Mouse (Mus musculus): ENCODE results near the gene Gabarapl1. TPM values are rescaled to one million over a fixed set of nuclear protein-coding genes. Genes with fewer than 3 reads are reported as not detected.

The Gabarapl1 gene
- polyA plus RNA-seq, 1 experiment from 2014 or later = 24.3 TPM

DNA sequence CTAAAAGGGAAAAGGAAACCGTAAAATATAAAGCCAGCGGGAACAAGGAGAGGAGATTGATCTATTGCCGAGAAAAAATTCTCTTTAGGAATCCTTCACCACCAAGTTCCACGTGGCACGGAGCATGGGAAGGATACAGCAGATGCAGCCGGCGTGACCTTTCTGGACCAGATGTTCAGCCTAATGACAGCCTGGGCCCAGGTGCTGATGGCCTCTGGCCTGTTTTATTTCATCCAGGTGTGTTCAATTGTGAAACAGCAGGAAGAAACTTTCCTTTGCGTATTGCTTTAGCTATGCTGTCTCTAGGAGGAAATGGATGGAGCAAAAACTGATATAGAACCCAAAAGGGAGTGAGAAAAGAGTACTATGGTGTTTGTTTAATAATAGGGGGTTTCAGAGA lies 20.1 kb upstream of the Gabarapl1 start:
- WGBS = 54% methylated on average over 8 of the region's 8 CpGs
- no peaks in the 10 kb centered on the region for H3K27me3 ChIP-seq (ENCODE audit: control insufficient read depth, insufficient read depth, low read length)

DNA sequence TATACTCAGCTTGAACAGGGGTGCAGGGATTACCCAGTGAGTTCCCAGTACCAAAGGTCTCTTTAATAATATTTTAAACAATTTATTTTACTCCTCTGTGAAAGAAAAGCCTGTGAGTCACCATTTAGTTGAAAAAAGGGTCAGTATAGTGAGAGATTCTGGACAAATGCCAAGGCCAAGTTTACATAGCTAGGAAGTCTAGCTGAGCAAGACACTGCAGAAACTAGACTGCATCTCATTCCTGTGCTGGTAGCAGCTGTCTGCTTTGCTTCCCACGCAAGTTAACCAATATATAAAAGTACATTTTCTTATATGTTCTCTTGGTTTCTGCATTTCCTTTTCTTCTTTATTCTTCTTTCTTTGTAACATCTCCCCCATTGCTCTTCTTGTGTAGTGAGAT lies 19.6 kb upstream of the Gabarapl1 start:
- Histone ChIP-seq H3K36me3 (ENCODE audit: control insufficient read depth, insufficient read depth, low read length) (no peaks in the 10 kb centered on the region), H3K27me3 (ENCODE audit: control insufficient read depth, insufficient read depth, low read length) (no peaks in the 10 kb centered on the region), H3K4me3 (ENCODE audit: low read depth, low read length) (no peak overlapping the region), H3K9me3 (ENCODE audit: control insufficient read depth, low read length) (no peaks in the 10 kb centered on the region), H3K27ac (ENCODE audit: low read depth, low read length) (no peak overlapping the region), H3K4me1 (ENCODE audit: control insufficient read depth, insufficient read depth, low read length) (no peaks in the 10 kb centered on the region), H3K4me2 (ENCODE audit: low read depth) (no peak overlapping the region), H3K9ac (ENCODE audit: low read length) (no peak overlapping the region)
- WGBS = 74% methylated on average over 1 of the region's 1 CpGs
- no peak for ATAC-seq (ENCODE audit: insufficient read depth, low FRiP score, low TSS enrichment)
- no peak for DNase-seq (ENCODE audit: low spot score)

More for the DNA sequence above, 20.1 kb upstream of the Gabarapl1 start:
- no peak overlapping the region for H3K4me3 ChIP-seq (ENCODE audit: low read depth, low read length)
- ATAC-seq (ENCODE audit: insufficient read depth, low FRiP score, low TSS enrichment) = no peak
- H3K27ac ChIP-seq (ENCODE audit: low read depth, low read length) = no peak overlapping the region
- H3K4me1 ChIP-seq (ENCODE audit: control insufficient read depth, insufficient read depth, low read length) = no peaks in the 10 kb centered on the region
- H3K9me3 ChIP-seq (ENCODE audit: control insufficient read depth, low read length) = no peaks in the 10 kb centered on the region
- DNase-seq (ENCODE audit: low spot score) = peak; percentile 33
- H3K4me2 ChIP-seq (ENCODE audit: low read depth) = no peak overlapping the region
- no peaks in the 10 kb centered on the region for H3K36me3 ChIP-seq (ENCODE audit: control insufficient read depth, insufficient read depth, low read length)
- no peak overlapping the region for H3K9ac ChIP-seq (ENCODE audit: low read length)

DNA sequence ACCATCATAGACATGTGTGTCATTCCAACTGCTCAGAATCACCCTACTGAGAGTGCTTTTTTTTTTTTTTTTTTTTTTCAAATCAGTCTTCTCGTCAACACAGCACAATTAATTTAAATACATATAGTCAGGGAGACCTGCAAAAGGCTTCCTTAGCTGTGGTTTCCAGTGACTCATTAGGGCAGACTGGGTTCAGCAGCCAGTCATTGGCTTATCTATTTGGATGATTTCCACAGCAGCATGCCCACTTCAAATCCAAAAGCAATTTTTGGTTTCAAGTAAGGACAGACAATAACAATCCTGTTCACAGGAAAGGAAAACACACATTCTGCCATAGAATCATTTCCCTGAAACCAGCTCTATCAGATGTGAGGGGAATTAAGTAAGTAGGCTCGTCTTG lies 18.6 kb upstream of the Gabarapl1 start:
- Histone ChIP-seq H3K27ac (ENCODE audit: low read depth, low read length) (no peak overlapping the region), H3K9ac (ENCODE audit: low read length) (no peak overlapping the region), H3K9me3 (ENCODE audit: control insufficient read depth, low read length) (no peaks in the 10 kb centered on the region), H3K36me3 (ENCODE audit: control insufficient read depth, insufficient read depth, low read length) (no peaks in the 10 kb centered on the region), H3K4me2 (ENCODE audit: low read depth) (no peak overlapping the region), H3K27me3 (ENCODE audit: control insufficient read depth, insufficient read depth, low read length) (no peaks in the 10 kb centered on the region), H3K4me3 (ENCODE audit: low read depth, low read length) (no peak overlapping the region), H3K4me1 (ENCODE audit: control insufficient read depth, insufficient read depth, low read length) (no peaks in the 10 kb centered on the region)
- ATAC-seq (ENCODE audit: insufficient read depth, low FRiP score, low TSS enrichment) (no peak), DNase-seq (ENCODE audit: low spot score) (no peak)
- 76% methylated on average over 2 of the region's 2 CpGs for WGBS

DNA sequence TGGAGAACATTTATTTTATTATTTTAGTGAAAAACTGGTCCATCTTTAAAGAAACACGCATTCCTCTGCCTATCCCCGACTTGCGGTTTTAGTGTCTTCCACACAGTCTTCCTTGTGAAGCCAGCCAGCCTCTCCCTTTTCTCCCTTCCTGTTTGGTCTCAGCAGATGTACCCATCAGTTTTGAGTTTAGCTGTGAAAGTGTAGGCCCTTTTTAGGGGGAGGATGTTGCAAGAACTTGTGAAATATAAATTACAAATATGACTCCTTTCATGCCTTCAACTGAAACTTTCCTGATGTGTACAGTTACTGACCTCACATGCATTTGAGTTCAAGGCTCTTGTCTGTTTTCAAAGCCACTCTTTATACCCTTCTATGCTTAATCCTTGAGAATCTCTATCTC lies 17.9 kb upstream of the Gabarapl1 start:
- H3K27me3 ChIP-seq (ENCODE audit: control insufficient read depth, insufficient read depth, low read length) = no peaks in the 10 kb centered on the region
- H3K4me3 ChIP-seq (ENCODE audit: low read depth, low read length) = no peak overlapping the region
- H3K36me3 ChIP-seq (ENCODE audit: control insufficient read depth, insufficient read depth, low read length) = no peaks in the 10 kb centered on the region
- H3K9ac ChIP-seq (ENCODE audit: low read length) = no peak overlapping the region
- H3K9me3 ChIP-seq (ENCODE audit: control insufficient read depth, low read length) = no peaks in the 10 kb centered on the region
- 93% methylated on average over 3 of the region's 3 CpGs for WGBS
- DNase-seq (ENCODE audit: low spot score) = no peak
- H3K4me2 ChIP-seq (ENCODE audit: low read depth) = no peak overlapping the region
- no peak overlapping the region for H3K27ac ChIP-seq (ENCODE audit: low read depth, low read length)
- no peak for ATAC-seq (ENCODE audit: insufficient read depth, low FRiP score, low TSS enrichment)
- no peaks in the 10 kb centered on the region for H3K4me1 ChIP-seq (ENCODE audit: control insufficient read depth, insufficient read depth, low read length)

DNA sequence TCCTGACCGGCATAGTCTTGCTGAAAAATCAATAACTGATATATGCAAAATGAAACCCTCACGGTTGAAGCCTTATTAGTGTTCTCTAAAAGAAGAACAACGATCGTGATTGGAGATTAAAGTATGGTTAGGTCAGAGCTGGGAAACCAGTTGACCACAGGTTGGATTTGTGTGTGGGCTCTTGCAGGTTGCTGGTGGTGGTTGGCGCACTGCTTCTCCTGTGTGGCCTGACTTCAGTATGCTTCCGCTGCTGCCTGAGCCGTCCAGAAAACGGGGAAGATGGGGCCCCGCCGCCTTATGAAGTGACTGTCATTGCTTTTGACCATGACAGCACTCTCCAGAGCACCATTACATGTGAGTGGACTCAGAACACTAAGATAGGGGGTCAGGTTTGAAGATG lies 16.6 kb upstream of the Gabarapl1 start:
- WGBS = 92% methylated on average over 10 of the region's 10 CpGs
- no peaks in the 10 kb centered on the region for H3K36me3 ChIP-seq (ENCODE audit: control insufficient read depth, insufficient read depth, low read length)
- no peaks in the 10 kb centered on the region for H3K9me3 ChIP-seq (ENCODE audit: control insufficient read depth, low read length)
- no peaks in the 10 kb centered on the region for H3K27me3 ChIP-seq (ENCODE audit: control insufficient read depth, insufficient read depth, low read length)
- H3K4me3 ChIP-seq (ENCODE audit: low read depth, low read length) = no peak overlapping the region
- H3K9ac ChIP-seq (ENCODE audit: low read length) = no peak overlapping the region
- H3K27ac ChIP-seq (ENCODE audit: low read depth, low read length) = no peak overlapping the region
- H3K4me1 ChIP-seq (ENCODE audit: control insufficient read depth, insufficient read depth, low read length) = no peaks in the 10 kb centered on the region
- ATAC-seq (ENCODE audit: insufficient read depth, low FRiP score, low TSS enrichment) (no peak), DNase-seq (ENCODE audit: low spot score) (no peak)
- no peak overlapping the region for H3K4me2 ChIP-seq (ENCODE audit: low read depth)

DNA sequence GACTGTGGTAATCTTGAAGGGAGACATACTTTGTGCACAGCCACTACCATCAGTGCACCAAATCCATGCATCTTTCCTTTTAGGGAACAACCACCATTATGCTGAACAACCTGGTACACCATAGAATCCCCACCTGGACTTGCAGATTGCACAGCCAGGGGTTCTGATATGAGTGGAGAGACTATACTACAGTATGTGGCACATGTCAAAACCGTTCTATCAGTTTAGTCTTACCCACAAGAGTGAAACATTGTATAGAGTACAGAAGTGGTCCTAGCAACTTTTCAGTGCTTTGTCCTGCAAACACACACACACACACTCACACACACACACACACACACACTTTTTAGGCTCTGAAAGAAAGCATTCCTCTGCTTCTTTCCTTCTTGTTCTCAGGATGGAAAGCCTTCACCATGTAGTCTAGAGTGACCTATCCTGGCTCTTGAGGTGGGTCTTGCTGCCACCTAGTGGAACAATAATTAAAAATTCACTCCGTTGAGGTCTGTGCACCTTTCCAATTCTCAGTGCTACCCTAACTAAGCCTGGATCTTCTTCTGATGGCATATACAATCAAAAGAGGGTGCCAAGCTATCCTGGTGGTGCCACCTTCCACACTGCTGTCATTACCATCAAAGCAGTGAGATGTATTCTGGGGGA lies 15.1 kb upstream of the Gabarapl1 start:
- Histone ChIP-seq H3K27me3 (ENCODE audit: control insufficient read depth, insufficient read depth, low read length) (no peaks in the 10 kb centered on the region), H3K4me1 (ENCODE audit: control insufficient read depth, insufficient read depth, low read length) (no peaks in the 10 kb centered on the region), H3K9me3 (ENCODE audit: control insufficient read depth, low read length) (no peaks in the 10 kb centered on the region), H3K9ac (ENCODE audit: low read length) (no peak overlapping the region), H3K36me3 (ENCODE audit: control insufficient read depth, insufficient read depth, low read length) (no peaks in the 10 kb centered on the region), H3K4me3 (ENCODE audit: low read depth, low read length) (no peak overlapping the region), H3K27ac (ENCODE audit: low read depth, low read length) (no peak overlapping the region), H3K4me2 (ENCODE audit: low read depth) (no peak overlapping the region)
- DNase-seq (ENCODE audit: low spot score) (peak; percentile 18), ATAC-seq (ENCODE audit: insufficient read depth, low FRiP score, low TSS enrichment) (peak; percentile 65; the same call in 1 of the 2 replicates)
- 47% methylated on average over 2 of the region's 2 CpGs for WGBS

DNA sequence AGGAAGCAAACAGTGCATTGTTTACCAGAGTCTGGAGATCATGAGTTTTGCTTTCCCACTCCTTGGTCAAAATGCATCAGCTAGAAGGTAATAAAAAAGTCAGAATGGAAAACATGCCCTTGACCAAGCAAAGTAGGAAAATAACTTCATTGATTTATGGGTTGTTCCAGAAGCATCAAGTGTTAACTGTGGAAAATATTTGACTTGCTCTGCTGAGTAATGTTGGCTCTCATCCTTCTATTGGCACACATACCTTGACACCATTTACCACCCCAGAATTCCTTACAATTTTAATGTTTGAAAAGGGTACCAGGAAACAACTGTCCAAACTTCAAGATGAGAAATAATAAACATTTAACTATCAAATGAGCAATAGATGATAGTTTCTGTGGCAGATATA lies 6.9 kb upstream of the Gabarapl1 start:
- ATAC-seq (ENCODE audit: insufficient read depth, low FRiP score, low TSS enrichment) = no peak

DNA sequence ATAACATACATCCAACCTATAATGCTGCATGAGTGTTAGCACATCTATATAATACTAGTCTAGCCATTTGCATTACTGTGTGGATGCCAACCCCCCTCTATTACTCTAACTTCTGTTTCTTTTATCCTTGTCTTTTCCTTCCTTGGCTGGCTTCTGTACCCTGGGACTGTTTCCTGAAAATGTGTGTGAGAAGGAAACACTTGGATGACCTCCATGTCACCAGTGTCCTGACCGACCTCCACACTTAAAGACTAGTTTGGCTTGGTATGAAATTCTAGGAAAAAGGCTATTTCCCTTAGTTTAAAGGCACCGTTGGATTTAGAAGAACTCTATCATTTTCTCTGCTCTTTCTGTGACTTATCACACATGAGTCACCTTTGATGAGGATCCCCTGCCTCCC lies 5.5 kb upstream of the Gabarapl1 start:
- 0 out of 2 replicates have a peak, but pooled peaks cover under 1% of the 10 kb centered on the region for H3K4me1 ChIP-seq (ENCODE audit: control insufficient read depth, insufficient read depth, low read length)
- H3K4me3 ChIP-seq (ENCODE audit: low read depth, low read length) = no peak overlapping the region
- 94% methylated on average over 2 of the region's 2 CpGs for WGBS
- ATAC-seq (ENCODE audit: insufficient read depth, low FRiP score, low TSS enrichment) = no peak
- no peak for DNase-seq (ENCODE audit: low spot score)
- no peak overlapping the region for H3K9ac ChIP-seq (ENCODE audit: low read length)
- no peak overlapping the region for H3K4me2 ChIP-seq (ENCODE audit: low read depth)
- no peaks in the 10 kb centered on the region for H3K9me3 ChIP-seq (ENCODE audit: control insufficient read depth, low read length)
- H3K27me3 ChIP-seq (ENCODE audit: control insufficient read depth, insufficient read depth, low read length) = no peaks in the 10 kb centered on the region
- no peaks in the 10 kb centered on the region for H3K36me3 ChIP-seq (ENCODE audit: control insufficient read depth, insufficient read depth, low read length)
- H3K27ac ChIP-seq (ENCODE audit: low read depth, low read length) = no peak overlapping the region

More for the DNA sequence above, 6.9 kb upstream of the Gabarapl1 start:
- H3K9me3 ChIP-seq (ENCODE audit: control insufficient read depth, low read length) = no peaks in the 10 kb centered on the region
- H3K4me1 ChIP-seq (ENCODE audit: control insufficient read depth, insufficient read depth, low read length) = no peaks in the 10 kb centered on the region
- H3K36me3 ChIP-seq (ENCODE audit: control insufficient read depth, insufficient read depth, low read length) = no peaks in the 10 kb centered on the region
- no peak overlapping the region for H3K4me2 ChIP-seq (ENCODE audit: low read depth)
- H3K4me3 ChIP-seq (ENCODE audit: low read depth, low read length) = no peak overlapping the region
- H3K27ac ChIP-seq (ENCODE audit: low read depth, low read length) = no peak overlapping the region
- H3K9ac ChIP-seq (ENCODE audit: low read length) = no peak overlapping the region
- H3K27me3 ChIP-seq (ENCODE audit: control insufficient read depth, insufficient read depth, low read length) = no peaks in the 10 kb centered on the region
- DNase-seq (ENCODE audit: low spot score) = no peak

DNA sequence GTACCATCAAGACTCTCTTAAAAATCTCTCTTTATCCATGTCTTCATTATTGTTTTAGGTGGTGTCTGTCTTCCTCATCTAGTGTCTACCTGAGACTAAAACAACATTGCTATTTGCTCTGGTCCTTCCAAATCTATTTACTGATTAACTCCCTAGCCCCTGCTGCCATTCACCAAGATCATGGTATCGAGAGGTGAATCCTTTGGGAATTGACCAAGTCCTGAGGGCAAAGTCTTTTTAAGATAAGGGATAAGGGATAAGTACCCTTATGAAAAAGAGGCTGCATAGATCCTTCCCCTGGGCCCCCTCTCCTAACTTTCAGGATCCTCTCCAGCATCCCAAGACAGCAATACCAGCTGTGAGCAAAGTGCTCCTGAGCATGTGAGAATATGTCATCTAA lies 3.4 kb upstream of the Gabarapl1 start:
- H3K36me3 ChIP-seq (ENCODE audit: control insufficient read depth, insufficient read depth, low read length) = no peaks in the 10 kb centered on the region
- 0 out of 2 replicates have a peak, but pooled peaks cover 3% of the 10 kb centered on the region for H3K4me1 ChIP-seq (ENCODE audit: control insufficient read depth, insufficient read depth, low read length)
- DNase-seq (ENCODE audit: low spot score) (no peak), ATAC-seq (ENCODE audit: insufficient read depth, low FRiP score, low TSS enrichment) (no peak)
- no peak overlapping the region for H3K9ac ChIP-seq (ENCODE audit: low read length)
- H3K4me3 ChIP-seq (ENCODE audit: low read depth, low read length) = no peak overlapping the region
- H3K4me2 ChIP-seq (ENCODE audit: low read depth) = no peak overlapping the region
- H3K27ac ChIP-seq (ENCODE audit: low read depth, low read length) = no peak overlapping the region
- no peaks in the 10 kb centered on the region for H3K9me3 ChIP-seq (ENCODE audit: control insufficient read depth, low read length)
- H3K27me3 ChIP-seq (ENCODE audit: control insufficient read depth, insufficient read depth, low read length) = no peaks in the 10 kb centered on the region
- 85% methylated on average over 1 of the region's 1 CpGs for WGBS

All from neural tube, embryonic 11.5 days (tissue).